Mouse (Mus musculus) forebrain, embryonic 12.5 days (tissue): ENCODE results near the gene Arhgap27. TPM values are rescaled to one million over a fixed set of nuclear protein-coding genes. Genes with fewer than 3 reads are reported as not detected.
A peak's percentile ranks its signal among the peaks of the same experiment; 100 is the strongest.
"Not testable (repeated sequence)": the region's sequence is repeated elsewhere in the genome, so short reads cannot be mapped to it uniquely, and the experiment has no call there.

Experiments
- ATAC-seq: fragments of 200-750 bp; cut with Nextera tagmentation; 2 replicates; pipeline ENCODE4 v1.8.0; 2017; ENCODE audit warnings: moderate TSS enrichment; ENCODE audit not compliant: low FRiP score
- H3K27ac ChIP-seq: fragments of 300-500 bp; sonication (generic); 2 replicates; pipeline ENCODE4 v1.5.1; 2016; ENCODE audit warnings: mild to moderate bottlenecking
- H3K27me3 ChIP-seq: fragments of 300-500 bp; sonication (generic); 2 replicates; pipeline ENCODE4 v1.6.1; 2016; ENCODE audit warnings: mild to moderate bottlenecking
- H3K36me3 ChIP-seq: fragments of 300-500 bp; sonication (generic); replicated peaks from 2 replicates; pipeline ENCODE4 v1.6.1; 2016; ENCODE audit warnings: mild to moderate bottlenecking
- H3K4me1 ChIP-seq: fragments of 300-500 bp; sonication (generic); 2 replicates; pipeline ENCODE4 v1.6.1; 2016
- H3K4me2 ChIP-seq: fragments of 300-500 bp; sonication (generic); 2 replicates; pipeline ENCODE4 v1.6.1; 2016; ENCODE audit warnings: mild to moderate bottlenecking, moderate library complexity
- H3K4me3 ChIP-seq: fragments of 300-500 bp; sonication (generic); replicated peaks from 2 replicates; pipeline ENCODE4 v1.5.1; 2016; ENCODE audit warnings: mild to moderate bottlenecking
- H3K9ac ChIP-seq: fragments of 300-500 bp; sonication (generic); 2 replicates; pipeline ENCODE4 v1.6.1; 2016; ENCODE audit warnings: mild to moderate bottlenecking
- H3K9me3 ChIP-seq: fragments of 300-500 bp; sonication (generic); 2 replicates; pipeline ENCODE4 v1.6.1; 2016
- WGBS: fragments of 180-500 bp; shearing (Covaris S2); methylation state at CpG from one replicate; pipeline ENCODE4 v1.1.7; 2016; 5-methylcytosine and 5-hydroxymethylcytosine counted together
- polyA plus RNA-seq: library from polyadenylated mRNA; unstranded; fragments of >200 nt; fragmentation: Nextera tagmentation; extraction: Ambion mirVana; gene quantifications from 2 replicates; pipeline ENCODE4 v1.2.1, GENCODE M21; 2016

Arhgap27 gene
- 3.2 and 3.7 TPM in 2 replicates for polyA plus RNA-seq

- Histone ChIP-seq H3K27me3 (peaks cover 81% of the 10 kb centered on the region), H3K4me2 (peak within 1 kb of the TSS; percentile 52), H3K27ac (no peak within 1 kb of the TSS), H3K4me1 (peaks cover 40% of the 10 kb centered on the region), H3K4me3 (peak within 1 kb of the TSS; percentile 36), H3K9ac (peak within 1 kb of the TSS; percentile 41), H3K36me3 (peaks cover 12% of the 10 kb centered on the region), H3K9me3 (no peaks in the 10 kb centered on the region)
- ATAC-seq: no peak
- 2% methylated on average over 35 of the region's 35 CpGs for WGBS
Observed at GRCm38 (mm10) chr11:103363214-103364148, at the start of gene Arhgap27. Gene Arhgap27, minus strand, starts transcription at chr11:103363692.

- ATAC-seq: peak; percentile 43; the same call in 1 of the 2 replicates
- Histone ChIP-seq H3K9ac (peak overlapping the region; percentile 82), H3K27ac (no peak overlapping the region), H3K36me3 (no peaks in the 10 kb centered on the region), H3K4me3 (peak overlapping the region; percentile 84), H3K4me1 (peaks cover 22% of the 10 kb centered on the region), H3K27me3 (no peaks in the 10 kb centered on the region), H3K9me3 (no peaks in the 10 kb centered on the region), H3K4me2 (peak overlapping the region; percentile 85)
- WGBS: 4% methylated on average over 14 of the region's 14 CpGs
Observed at GRCm38 (mm10) chr11:103412950-103413423, 49.5 kb upstream of the Arhgap27 start.

DNA sequence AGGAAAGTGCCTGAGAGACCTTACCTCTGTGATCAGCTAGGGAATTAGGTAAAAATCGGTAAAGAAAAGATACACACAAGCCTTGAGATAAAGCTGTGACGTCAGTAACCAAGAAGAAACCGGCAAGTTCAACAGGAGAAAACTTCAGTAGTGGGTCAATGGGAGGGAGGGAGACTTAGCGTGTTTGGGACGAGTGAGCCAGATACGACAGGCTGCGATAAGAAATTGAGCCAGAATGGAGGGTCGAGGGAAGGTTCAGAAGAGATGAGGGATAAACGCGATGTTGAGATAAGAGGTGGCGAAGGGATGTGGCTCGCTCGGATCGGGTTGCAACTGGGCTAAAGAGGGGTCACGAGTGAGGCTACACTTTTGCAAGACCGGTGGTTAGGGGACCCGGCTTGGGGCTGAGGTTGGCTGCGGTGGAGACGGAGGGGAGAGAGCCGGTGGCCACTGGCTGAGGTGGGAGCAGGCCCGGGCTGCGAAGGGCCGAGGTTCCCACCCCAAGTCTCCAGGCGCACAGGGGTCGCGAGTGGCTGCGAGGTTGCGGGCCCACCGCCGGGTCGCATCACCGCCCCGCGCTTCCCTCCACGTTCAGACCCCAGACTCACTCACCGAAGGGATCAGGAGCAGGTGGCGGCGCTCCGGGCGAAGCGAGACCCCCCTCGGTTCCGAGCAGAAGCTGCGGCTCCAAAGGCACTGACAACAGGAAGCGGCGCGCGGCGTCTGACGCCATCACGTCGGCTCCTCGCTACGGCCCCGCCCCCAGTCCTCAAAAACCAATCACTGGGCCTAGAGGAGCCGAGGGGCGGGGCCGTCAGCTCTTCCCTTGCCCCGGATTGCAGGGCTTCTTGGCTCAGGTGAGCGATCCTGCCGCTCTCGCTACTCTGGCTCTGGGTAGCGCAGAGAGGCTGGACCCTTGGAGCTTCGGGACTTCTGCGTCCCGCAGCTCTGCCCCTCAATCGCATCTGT, 48.8 kb upstream of the Arhgap27 start, which contains the start of gene Plekhm1:
TSS of gene Plekhm1 (minus strand) at position 707 of the 969 bp plus-strand sequence.
- WGBS: under 1% methylated on average over 66 of the region's 67 CpGs
- H3K4me2 ChIP-seq: peak within 1 kb of the TSS; percentile 85
- no peaks in the 10 kb centered on the region for H3K36me3 ChIP-seq
- 0 out of 2 replicates have a peak within 1 kb of the TSS, but pooled peaks have one; percentile 42 for H3K27ac ChIP-seq
- H3K9me3 ChIP-seq: no peaks in the 10 kb centered on the region
- peak within 1 kb of the TSS; percentile 84 for H3K4me3 ChIP-seq
- H3K4me1 ChIP-seq: peaks cover 25% of the 10 kb centered on the region
- peak within 1 kb of the TSS; percentile 82 for H3K9ac ChIP-seq
- ATAC-seq: peak; percentile 98
- H3K27me3 ChIP-seq: no peaks in the 10 kb centered on the region

DNA sequence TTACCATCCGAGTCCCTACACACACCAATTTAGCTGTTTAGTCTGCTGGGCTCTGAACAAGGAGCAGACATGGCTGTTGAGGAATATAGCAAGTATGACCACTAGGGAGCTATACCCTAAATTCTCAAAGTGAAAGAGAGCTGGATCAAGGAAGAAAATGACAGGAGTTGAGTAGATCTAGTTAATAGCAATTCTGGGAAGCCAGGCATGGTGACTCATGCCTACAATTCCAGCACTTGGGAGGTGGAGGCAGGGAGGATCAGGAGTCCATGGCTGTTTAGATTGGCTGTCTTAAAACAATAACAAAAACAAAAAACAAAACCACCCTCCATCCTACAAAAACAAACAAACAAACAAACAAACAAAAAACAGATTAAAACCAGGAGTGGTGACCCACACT, 47.8 kb upstream of the Arhgap27 start:
- H3K27me3 ChIP-seq: no peaks in the 10 kb centered on the region
- H3K4me2 ChIP-seq: peak overlapping the region; percentile 85; the same call in 1 of the 2 replicates
- no peaks in the 10 kb centered on the region for H3K9me3 ChIP-seq
- WGBS: 88% methylated on average over 1 of the region's 1 CpGs
- H3K4me3 ChIP-seq: peak overlapping the region; percentile 84; the same call in 1 of the 2 replicates
- ATAC-seq: no peak
- peaks cover 27% of the 10 kb centered on the region for H3K4me1 ChIP-seq
- H3K9ac ChIP-seq: no peak overlapping the region
- H3K27ac ChIP-seq: no peak overlapping the region
- 0 out of 2 replicates have a peak, but pooled peaks cover 2% of the 10 kb centered on the region for H3K36me3 ChIP-seq

DNA sequence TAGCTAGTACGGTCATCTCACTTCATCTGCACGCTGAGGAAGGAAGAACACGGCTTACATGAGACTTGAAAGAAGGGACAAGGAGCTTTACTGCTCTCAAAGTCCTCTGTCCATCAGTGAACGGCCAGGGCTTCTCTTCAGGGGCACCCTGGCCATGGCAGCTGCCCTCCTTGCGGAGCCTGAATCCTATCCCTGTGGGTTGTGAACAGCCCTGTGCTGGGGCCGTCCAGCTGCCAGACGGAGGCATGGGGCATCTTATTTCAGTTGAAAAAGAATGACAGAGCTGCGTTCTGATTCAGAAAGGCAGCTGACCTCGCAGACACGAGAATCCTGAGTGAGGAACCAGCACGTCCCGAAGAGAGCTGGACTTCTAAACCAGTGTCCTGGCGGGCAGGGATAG, 45.4 kb upstream of the Arhgap27 start:
- H3K27ac ChIP-seq: no peak overlapping the region
- 95% methylated on average over 13 of the region's 13 CpGs for WGBS

DNA sequence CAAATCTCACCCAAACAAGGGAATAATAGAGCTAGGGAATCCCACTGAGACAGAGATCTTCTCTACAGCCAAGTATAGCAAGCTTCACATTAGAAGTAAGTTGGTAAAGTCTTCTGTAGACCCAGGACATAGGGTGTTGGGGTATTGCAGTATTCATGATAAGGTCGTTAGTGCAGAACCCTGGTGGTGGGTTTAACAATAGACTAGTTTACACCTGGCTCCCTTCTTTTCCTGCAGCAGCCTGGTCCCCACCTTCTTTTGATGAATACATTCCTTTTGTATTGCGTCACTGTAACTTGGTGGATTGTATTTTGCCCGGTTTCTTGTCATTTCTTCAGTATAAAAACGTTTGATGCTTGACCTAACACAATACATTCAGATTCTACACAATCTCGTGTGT, 43.6 kb upstream of the Arhgap27 start:
- H3K27ac ChIP-seq, H3K9ac ChIP-seq, H3K4me3 ChIP-seq, H3K36me3 ChIP-seq, H3K4me2 ChIP-seq, H3K27me3 ChIP-seq, H3K9me3 ChIP-seq, ATAC-seq: not testable (repeated sequence)
- H3K4me1 ChIP-seq: peaks cover 21% of the 10 kb centered on the region
- 44% methylated on average over 5 of the region's 5 CpGs for WGBS

More for the DNA sequence above, 45.4 kb upstream of the Arhgap27 start:
- no peak for ATAC-seq
- Histone ChIP-seq H3K4me2 (no peak overlapping the region), H3K27me3 (no peaks in the 10 kb centered on the region), H3K36me3 (peaks cover 9% of the 10 kb centered on the region), H3K9ac (no peak overlapping the region), H3K9me3 (no peaks in the 10 kb centered on the region), H3K4me1 (peaks cover 27% of the 10 kb centered on the region), H3K4me3 (no peak overlapping the region)

DNA sequence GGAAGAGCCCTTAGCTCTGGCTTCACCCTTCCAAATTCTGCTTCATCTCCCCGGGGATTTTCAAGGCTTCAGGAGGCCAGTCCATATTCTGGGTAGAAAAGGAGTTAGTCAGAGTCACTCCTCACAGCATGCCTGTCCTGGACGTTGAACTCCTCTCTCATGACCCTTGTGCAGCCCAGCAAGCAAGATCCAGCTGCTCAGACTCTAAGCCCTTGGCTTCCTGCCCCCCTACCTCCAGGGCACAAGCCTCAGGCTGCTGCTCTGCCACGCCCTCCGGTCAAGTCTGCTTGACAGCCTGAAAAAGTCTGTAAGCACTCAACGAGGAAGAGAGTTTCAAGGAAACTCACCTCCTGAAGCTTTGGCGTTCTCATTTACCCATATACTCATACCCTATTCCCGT, 43.1 kb upstream of the Arhgap27 start:
- Histone ChIP-seq H3K4me2 (no peak overlapping the region), H3K27me3 (no peaks in the 10 kb centered on the region), H3K9ac (no peak overlapping the region), H3K9me3 (no peaks in the 10 kb centered on the region), H3K4me3 (no peak overlapping the region), H3K36me3 (peaks cover 9% of the 10 kb centered on the region), H3K4me1 (peaks cover 16% of the 10 kb centered on the region), H3K27ac (no peak overlapping the region)
- WGBS: 80% methylated on average over 7 of the region's 7 CpGs
- ATAC-seq: no peak

- H3K36me3 ChIP-seq: peaks cover 9% of the 10 kb centered on the region
- H3K4me1 ChIP-seq: peaks cover 9% of the 10 kb centered on the region; the same call in 1 of the 2 replicates
- H3K27ac ChIP-seq: no peak overlapping the region
- H3K4me3 ChIP-seq: no peak overlapping the region
- H3K27me3 ChIP-seq: no peaks in the 10 kb centered on the region
- 86% methylated on average over 1 of the region's 1 CpGs for WGBS
- no peak for ATAC-seq
- no peak overlapping the region for H3K4me2 ChIP-seq
- H3K9ac ChIP-seq: no peak overlapping the region
- no peaks in the 10 kb centered on the region for H3K9me3 ChIP-seq
Observed at GRCm38 (mm10) chr11:103405814-103406213, 42.3 kb upstream of the Arhgap27 start.

DNA sequence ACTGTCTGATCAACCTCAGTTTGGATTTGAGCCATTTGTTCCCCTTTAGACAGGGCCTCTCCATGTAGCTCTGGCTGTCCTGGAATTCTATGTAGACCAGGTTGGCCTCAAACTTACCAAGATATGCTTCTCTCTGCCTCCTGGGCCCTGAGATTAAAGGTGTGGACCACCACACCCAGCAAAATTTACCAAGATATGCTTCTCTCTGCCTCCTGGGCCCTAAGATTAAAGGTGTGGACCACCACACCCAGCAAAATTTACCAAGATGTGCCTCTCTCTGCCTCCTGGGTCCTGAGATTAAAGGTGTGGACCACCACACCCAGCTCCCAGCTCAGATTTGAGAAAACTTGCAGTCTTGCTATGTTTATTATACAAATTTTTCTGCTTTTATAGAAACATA, 41.1 kb upstream of the Arhgap27 start:
- Histone ChIP-seq H3K4me1 (0 out of 2 replicates have a peak, but pooled peaks cover 5% of the 10 kb centered on the region), H3K9me3 (no peaks in the 10 kb centered on the region), H3K27ac (no peak overlapping the region), H3K4me2 (no peak overlapping the region), H3K4me3 (no peak overlapping the region), H3K36me3 (peaks cover 9% of the 10 kb centered on the region), H3K27me3 (no peaks in the 10 kb centered on the region), H3K9ac (no peak overlapping the region)
- no peak for ATAC-seq

DNA sequence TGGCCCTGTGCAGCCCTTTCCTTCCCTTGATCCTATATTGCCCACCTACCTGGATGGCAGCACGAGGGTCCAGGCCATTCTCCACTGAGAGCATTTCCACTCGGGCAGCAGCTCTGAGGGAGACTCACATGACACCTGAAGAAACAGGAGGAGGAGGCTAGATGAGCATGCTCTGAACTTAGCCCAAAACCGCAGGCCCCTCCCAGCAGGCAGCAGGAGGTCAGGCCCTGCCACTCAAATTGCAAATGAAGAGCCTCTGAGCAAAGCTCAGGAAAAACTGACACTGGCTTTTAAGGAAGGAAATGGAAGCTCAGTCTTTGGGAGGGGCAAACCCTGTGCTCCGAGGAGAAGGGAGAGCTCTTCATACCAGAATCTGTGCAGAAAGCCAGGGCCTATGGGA, 40.3 kb upstream of the Arhgap27 start:
- no peaks in the 10 kb centered on the region for H3K9me3 ChIP-seq
- peaks cover 9% of the 10 kb centered on the region for H3K36me3 ChIP-seq
- no peak for ATAC-seq
- no peak overlapping the region for H3K9ac ChIP-seq
- H3K4me2 ChIP-seq: no peak overlapping the region
- no peaks in the 10 kb centered on the region for H3K27me3 ChIP-seq
- no peak overlapping the region for H3K4me3 ChIP-seq
- no peak overlapping the region for H3K27ac ChIP-seq
- 60% methylated on average over 4 of the region's 4 CpGs for WGBS
- H3K4me1 ChIP-seq: 0 out of 2 replicates have a peak, but pooled peaks cover 5% of the 10 kb centered on the region

GRCm38 (mm10) chr11:103402738-103403137, 39.2 kb upstream of the Arhgap27 start:
- Histone ChIP-seq H3K9me3 (no peaks in the 10 kb centered on the region), H3K4me1 (0 out of 2 replicates have a peak, but pooled peaks cover 5% of the 10 kb centered on the region), H3K4me3 (no peak overlapping the region), H3K27me3 (no peaks in the 10 kb centered on the region), H3K9ac (no peak overlapping the region), H3K27ac (no peak overlapping the region), H3K4me2 (no peak overlapping the region), H3K36me3 (peaks cover 9% of the 10 kb centered on the region)
- 95% methylated on average over 5 of the region's 5 CpGs for WGBS
- no peak for ATAC-seq
